Mouse (Mus musculus) bone marrow macrophage, adult 2 months (primary cell): ENCODE measurements around the gene Arrb1.

Experiments
- CTCF ChIP-seq: IDR thresholded peaks from 2 replicates; pipeline ENCODE4 v1.5.1; 2012; ENCODE audit warnings: low read depth, mild to moderate bottlenecking, low read length, moderate library complexity
- POLR2A ChIP-seq: IDR thresholded peaks from 2 replicates; pipeline ENCODE4 v1.6.1; 2012; ENCODE audit warnings: mild to moderate bottlenecking, low read depth, low read length, borderline replicate concordance

GRCm38 (mm10) chr7:99559091-99559490, 23.8 kb downstream of the Arrb1 start:
- no peak for TF ChIP-seq POLR2A
- TF ChIP-seq CTCF, result no peak
